Mouse (Mus musculus) stomach, postnatal 0 days (tissue): Measurements from ENCODE around the gene Klf7. TPM values are rescaled to one million over a fixed set of nuclear protein-coding genes. Genes with fewer than 3 reads are reported as not detected.

Source experiments
- ATAC-seq: fragments of 200-750 bp; cut with Nextera tagmentation; 2 replicates; pipeline ENCODE4 v1.8.0; 2017; ENCODE audit not compliant: low FRiP score, low TSS enrichment
- DNase-seq: peaks from one replicate; pipeline ENCODE4 v3.0.0-alpha.2; 2016; ENCODE audit warnings: low spot score
- H3K27ac ChIP-seq: fragments of 300-500 bp; sonication (generic); replicated peaks from 2 replicates; pipeline ENCODE4 v1.5.1; 2014; ENCODE audit warnings: mild to moderate bottlenecking, control low read depth
- H3K27me3 ChIP-seq: fragments of 300-500 bp; sonication (generic); 2 replicates; pipeline ENCODE4 v1.6.1; 2014; ENCODE audit warnings: low read length; ENCODE audit not compliant: control insufficient read depth, insufficient read depth
- H3K36me3 ChIP-seq: fragments of 300-500 bp; sonication (generic); 2 replicates; pipeline ENCODE4 v1.6.1; 2014; ENCODE audit warnings: low read length, mixed read lengths; ENCODE audit not compliant: control insufficient read depth, insufficient read depth
- H3K4me1 ChIP-seq: fragments of 300-500 bp; sonication (generic); replicated peaks from 2 replicates; pipeline ENCODE4 v1.6.1; 2014; ENCODE audit warnings: antibody characterized with exemption; ENCODE audit not compliant: control insufficient read depth, insufficient read depth
- H3K4me2 ChIP-seq: fragments of 300-500 bp; sonication (generic); replicated peaks from 2 replicates; pipeline ENCODE4 v1.6.1; 2014; ENCODE audit warnings: low read depth, mild to moderate bottlenecking, control low read depth, moderate library complexity
- H3K4me3 ChIP-seq: fragments of 300-500 bp; sonication (generic); 2 replicates; pipeline ENCODE4 v1.5.1; 2014; ENCODE audit warnings: low read depth, low read length, control low read depth
- H3K9ac ChIP-seq: fragments of 300-500 bp; sonication (generic); 2 replicates; pipeline ENCODE4 v1.6.1; 2014; ENCODE audit warnings: mild to moderate bottlenecking, low read length, control low read depth, mixed read lengths
- H3K9me3 ChIP-seq: fragments of 300-500 bp; sonication (generic); 2 replicates; pipeline ENCODE4 v1.6.1; 2016; ENCODE audit warnings: low read length; ENCODE audit not compliant: control insufficient read depth
- CTCF ChIP-seq: IDR thresholded peaks from 2 replicates; pipeline ENCODE4 v1.5.1; 2016; ENCODE audit warnings: antibody characterized with exemption, low read depth, mild to moderate bottlenecking, moderate library complexity
- EP300 ChIP-seq: optimal IDR thresholded peaks from 2 replicates; pipeline ENCODE3; 2016; ENCODE audit warnings: antibody characterized with exemption
- WGBS: fragments of 180-500 bp; shearing (Covaris S2); extraction: QIAGEN DNeasy Blood & Tissue Kit; methylation state at CpG from one replicate; pipeline ENCODE4 v1.1.7; 2014; 5-methylcytosine and 5-hydroxymethylcytosine counted together
- polyA plus RNA-seq: library from polyadenylated mRNA; unstranded; fragments of >200 nt; fragmentation: Nextera tagmentation; extraction: Ambion mirVana; gene quantifications from 2 replicates; pipeline ENCODE4 v1.2.1, GENCODE M21; 2015

The Klf7 gene
- polyA plus RNA-seq, 1 experiment from 2014 or later, result 15.4 TPM

GRCm38 (mm10) chr1:64044577-64044976 lies 77.5 kb downstream of the Klf7 start:
- Histone ChIP-seq H3K9ac (no peak overlapping the region), H3K27ac (no peak overlapping the region), H3K4me2 (no peak overlapping the region), H3K4me3 (no peak overlapping the region), H3K27me3 (no peaks in the 10 kb centered on the region), H3K9me3 (no peaks in the 10 kb centered on the region), H3K4me1 (no peaks in the 10 kb centered on the region), H3K36me3 (0 out of 2 replicates have a peak, but pooled peaks cover 3% of the 10 kb centered on the region)
- 38% methylated on average over 2 of the region's 2 CpGs for WGBS
- DNase-seq (no peak), ATAC-seq (no peak)
- TF ChIP-seq CTCF, result no peak
- TF ChIP-seq EP300, result no peak

DNA sequence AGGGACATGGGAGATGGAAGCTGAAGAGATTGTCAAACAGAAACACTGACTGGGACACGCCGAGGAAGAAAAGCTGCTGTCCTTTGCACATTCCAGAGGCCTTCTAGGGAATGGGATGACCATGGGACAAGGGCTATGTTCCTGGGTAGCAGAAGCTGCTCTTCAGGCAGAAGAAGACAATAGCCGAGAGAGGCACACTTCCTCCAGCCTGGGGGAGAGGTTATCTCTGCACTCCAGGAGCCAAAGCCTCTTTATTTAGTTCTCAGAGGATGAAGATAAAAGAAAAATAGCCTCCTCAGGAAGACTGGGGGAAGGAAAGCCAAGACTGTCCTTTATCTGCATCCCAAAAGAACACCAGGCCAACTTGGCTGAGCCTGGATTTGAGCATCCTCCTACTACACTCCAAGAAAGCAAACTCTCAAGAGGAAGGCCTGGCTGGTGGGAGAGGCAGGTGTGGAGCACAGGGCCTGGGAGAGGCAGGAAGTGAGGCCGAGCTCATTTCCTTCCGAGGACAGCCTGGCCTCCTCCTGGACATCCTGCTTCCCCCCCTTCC lies 81.2 kb downstream of the Klf7 start:
- 69% methylated on average over 5 of the region's 5 CpGs for WGBS
- DNase-seq (no peak), ATAC-seq (no peak)
- Histone ChIP-seq H3K27me3 (no peaks in the 10 kb centered on the region), H3K4me3 (no peak overlapping the region), H3K27ac (no peak overlapping the region), H3K36me3 (0 out of 2 replicates have a peak, but pooled peaks cover 3% of the 10 kb centered on the region), H3K4me2 (no peak overlapping the region), H3K9ac (no peak overlapping the region), H3K9me3 (no peaks in the 10 kb centered on the region), H3K4me1 (no peaks in the 10 kb centered on the region)
- no peak for TF ChIP-seq EP300
- TF ChIP-seq CTCF, result no peak

DNA sequence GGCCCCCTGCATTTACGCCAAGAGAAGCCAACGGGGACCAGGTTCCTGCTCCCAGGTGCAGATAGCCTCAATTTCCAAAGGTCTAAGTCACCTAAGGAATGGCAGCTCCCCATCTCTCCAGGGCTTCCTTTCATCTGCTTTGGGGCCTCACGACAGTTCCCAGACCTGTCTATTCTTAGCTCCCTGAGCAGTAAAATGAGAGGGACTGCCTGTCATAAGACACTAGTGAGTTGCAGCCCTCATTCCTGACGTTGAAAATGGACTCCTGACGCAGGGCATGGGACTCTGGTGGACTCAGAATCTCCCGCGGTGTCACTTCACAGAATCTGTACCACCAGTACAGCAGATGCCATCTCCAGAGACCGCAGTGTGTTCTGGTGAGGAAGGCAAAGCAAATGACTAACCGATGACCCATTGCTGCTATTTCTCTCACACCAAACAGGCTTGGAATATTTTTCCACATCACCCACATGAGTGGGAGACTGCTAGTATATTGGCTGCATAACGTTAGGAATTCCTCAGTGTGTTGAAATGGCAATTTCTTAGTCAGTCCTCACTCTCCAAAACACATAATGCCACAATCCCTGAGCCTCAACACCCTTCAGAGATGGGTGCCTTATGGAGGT lies 81.9 kb downstream of the Klf7 start:
- 81% methylated on average over 10 of the region's 10 CpGs for WGBS
- Histone ChIP-seq H3K4me3 (no peak overlapping the region), H3K27me3 (no peaks in the 10 kb centered on the region), H3K9me3 (no peaks in the 10 kb centered on the region), H3K27ac (no peak overlapping the region), H3K9ac (no peak overlapping the region), H3K4me2 (no peak overlapping the region), H3K36me3 (0 out of 2 replicates have a peak, but pooled peaks cover 3% of the 10 kb centered on the region), H3K4me1 (no peaks in the 10 kb centered on the region)
- ATAC-seq (no peak), DNase-seq (no peak)
- TF ChIP-seq EP300 (no peak), CTCF (no peak)

DNA sequence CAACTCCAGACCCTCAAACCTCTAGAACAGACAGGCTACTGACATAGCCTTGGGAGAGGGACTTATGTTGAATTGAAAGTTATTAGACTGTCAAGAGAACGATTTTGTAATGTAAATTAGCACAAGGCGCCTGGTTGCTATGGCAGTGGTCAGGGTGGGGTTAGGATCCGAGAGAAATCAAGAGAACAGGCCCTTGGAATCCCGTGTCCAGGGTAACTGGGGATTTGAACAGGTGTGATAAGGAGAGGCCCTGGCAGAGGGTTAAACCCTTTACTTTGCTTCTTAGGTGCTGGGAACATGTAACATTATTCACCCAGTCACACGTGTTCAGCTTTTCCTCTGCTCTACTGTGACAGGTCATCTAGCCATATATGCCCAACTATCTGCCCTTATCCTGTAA lies 83.7 kb downstream of the Klf7 start:
- WGBS, result 42% methylated on average over 5 of the region's 5 CpGs
- DNase-seq (peak; percentile 64), ATAC-seq (peak; percentile 76)
- no peak overlapping the region for H3K4me2 ChIP-seq
- H3K4me3 ChIP-seq, result no peak overlapping the region
- H3K4me1 ChIP-seq, result no peaks in the 10 kb centered on the region
- TF ChIP-seq CTCF (no peak), EP300 (no peak)
- H3K36me3 ChIP-seq, result peaks cover 10% of the 10 kb centered on the region; the same call in 1 of the 2 replicates
- 0 out of 2 replicates have a peak overlapping the region, but pooled peaks have one; percentile 4 for H3K27ac ChIP-seq
- no peak overlapping the region for H3K9ac ChIP-seq
- no peaks in the 10 kb centered on the region for H3K9me3 ChIP-seq
- no peaks in the 10 kb centered on the region for H3K27me3 ChIP-seq

GRCm38 (mm10) chr1:64037800-64038199 lies 84.3 kb downstream of the Klf7 start:
- no peak for ATAC-seq
- no peak overlapping the region for H3K4me3 ChIP-seq
- H3K4me2 ChIP-seq, result no peak overlapping the region
- H3K36me3 ChIP-seq, result peaks cover 10% of the 10 kb centered on the region; the same call in 1 of the 2 replicates
- no peak overlapping the region for H3K9ac ChIP-seq
- H3K9me3 ChIP-seq, result no peaks in the 10 kb centered on the region
- WGBS, result 91% methylated on average over 6 of the region's 6 CpGs
- H3K27ac ChIP-seq, result no peak overlapping the region
- DNase-seq, result no peak
- TF ChIP-seq EP300 (no peak), CTCF (no peak)
- no peaks in the 10 kb centered on the region for H3K4me1 ChIP-seq
- H3K27me3 ChIP-seq, result no peaks in the 10 kb centered on the region

GRCm38 (mm10) chr1:64036881-64037452 lies 85.1 kb downstream of the Klf7 start:
- Histone ChIP-seq H3K4me1 (no peaks in the 10 kb centered on the region), H3K4me3 (no peak overlapping the region), H3K27ac (peak overlapping the region; percentile 14), H3K27me3 (no peaks in the 10 kb centered on the region), H3K9ac (no peak overlapping the region), H3K9me3 (no peaks in the 10 kb centered on the region), H3K4me2 (no peak overlapping the region), H3K36me3 (peaks cover 10% of the 10 kb centered on the region; the same call in 1 of the 2 replicates)
- 68% methylated on average over 7 of the region's 7 CpGs for WGBS
- no peak for TF ChIP-seq CTCF
- no peak for TF ChIP-seq EP300
- peak; percentile 31 for DNase-seq
- peak; percentile 89 for ATAC-seq
